Mouse (Mus musculus) T-cell, adult 66 days (primary cell): ENCODE results near the gene Klk13. TPM values are rescaled to one million over a fixed set of nuclear protein-coding genes. Genes with fewer than 3 reads are reported as not detected.

Experiments used
- total RNA-seq, 2 experiments: library from RNA; stranded (reverse); gene quantifications; 3 replicates in 1 of 2; 4 replicates in 1 of 2; pipeline ENCODE4 v1.2.4; 2023

Klk13 gene
- not detected for total RNA-seq

GRCm38 (mm10) chr7:43712267-43712666 is at the start of gene Klk13:
Gene Klk13, plus strand, starts transcription at chr7:43712567.

GRCm38 (mm10) chr7:43671809-43672580 is 40.4 kb upstream of the Klk13 start, which contains the start of gene Ctu1:
Gene Ctu1, plus strand, starts transcription at chr7:43672016.

GRCm38 (mm10) chr7:43690118-43690517 is 22.2 kb upstream of the Klk13 start, which contains the start of gene Klk14:
Gene Klk14, plus strand, starts transcription at chr7:43690418.

GRCm38 (mm10) chr7:43768597-43768996 is 56.2 kb downstream of the Klk13 start, which contains the start of gene Klk12:
Gene Klk12, plus strand, starts transcription at chr7:43768897.

GRCm38 (mm10) chr7:43774364-43774763 is 62.0 kb downstream of the Klk13 start, which contains the start of gene Klk11:
Gene Klk11, plus strand, starts transcription at chr7:43774604.

Other genes with a start within 250 kb of the Klk13 start
- 1 to 10 TPM in 1 of 2 experiments, under 1 TPM in 1; 0.36 to 1.1 TPM for gene Vsig10l, start 249.4 kb upstream of the Klk13 start, total RNA-seq
- not detected for gene Iglon5, start 222.5 kb upstream of the Klk13 start, total RNA-seq
- gene 4931406B18Rik, start 206.6 kb upstream of the Klk13 start, total RNA-seq, result not detected
- gene Cd33, start 168.1 kb upstream of the Klk13 start, total RNA-seq, result 1 to 10 TPM in 1 of 2 experiments, under 1 TPM in 1; 0.96 to 1.0 TPM
- 1 to 10 TPM; 8.2 TPM for gene Zfp658, start 150.3 kb upstream of the Klk13 start, total RNA-seq
- 10 to 100 TPM in 1 of 2 experiments, 1 to 10 TPM in 1; 9.2 to 18.9 TPM for gene Zfp719, start 133.0 kb upstream of the Klk13 start, total RNA-seq
- not detected for gene Zfp819, start 105.4 kb upstream of the Klk13 start, total RNA-seq
- not detected for gene Ceacam18, start 77.9 kb upstream of the Klk13 start, total RNA-seq
- 1 to 10 TPM; 1.3 to 2.4 TPM for gene Siglece, start 52.4 kb upstream of the Klk13 start, total RNA-seq
- 10 to 100 TPM in 1 of 2 experiments, 1 to 10 TPM in 1; 9.6 to 10.0 TPM for gene Ctu1, start 40.6 kb upstream of the Klk13 start, total RNA-seq
- not detected for gene Klk14, start 22.1 kb upstream of the Klk13 start, total RNA-seq
- gene Klk12, start 56.3 kb downstream of the Klk13 start, total RNA-seq, result not detected
- gene Klk11, start 62.0 kb downstream of the Klk13 start, total RNA-seq, result not detected
- gene Klk10, start 68.5 kb downstream of the Klk13 start, total RNA-seq, result not detected
- not detected for gene Klk9, start 79.3 kb downstream of the Klk13 start, total RNA-seq
- gene Klk8, start 85.0 kb downstream of the Klk13 start, total RNA-seq, result 100 to 1,000 TPM; 182 to 192 TPM
- 1 to 10 TPM in 1 of 2 experiments, under 1 TPM in 1; 0.76 to 1.3 TPM for gene Klk7, start 98.7 kb downstream of the Klk13 start, total RNA-seq
- gene Klk6, start 111.9 kb downstream of the Klk13 start, total RNA-seq, result not detected
- gene Klk5, start 129.4 kb downstream of the Klk13 start, total RNA-seq, result not detected
- not detected for gene Klk4, start 168.6 kb downstream of the Klk13 start, total RNA-seq
- not detected for gene Klk15, start 221.2 kb downstream of the Klk13 start, total RNA-seq
- gene Klk1b8, start 238.1 kb downstream of the Klk13 start, total RNA-seq, result not detected